Mouse (Mus musculus) forebrain, embryonic 13.5 days (tissue): ENCODE measurements around the gene Uspl1. TPM values are rescaled to one million over a fixed set of nuclear protein-coding genes. Genes with fewer than 3 reads are reported as not detected.

Experiments used
- microRNA-seq: library from miRNA; unstranded; fragments of <30 nt; microRNA quantifications from one replicate; pipeline ENCODE4, GENCODE M21; 2016
- polyA plus RNA-seq: library from polyadenylated mRNA; unstranded; fragments of >200 nt; fragmentation: Nextera tagmentation; extraction: Ambion mirVana; gene quantifications from 2 replicates; pipeline ENCODE4 v1.2.1, GENCODE M21; 2015

The Uspl1 gene
- polyA plus RNA-seq, 1 experiment from 2014 or later = 54.8 TPM

Small RNA genes within 50 kb of the gene (microRNA-seq; reads per million reads assigned to microRNA genes)
- not detected for gene Gm24105

Other genes with a start within 250 kb of the Uspl1 start
- gene Gm42791, start 189.2 kb upstream of the Uspl1 start, polyA plus RNA-seq = 3.5 and 10.1 TPM in 2 replicates
- gene Hmgb1, start 139 bp downstream of the Uspl1 start, polyA plus RNA-seq = 1,631 and 1,827 TPM in 2 replicates
- 5.2 and 7.5 TPM in 2 replicates for gene Alox5ap, start 80.4 kb downstream of the Uspl1 start, polyA plus RNA-seq
- 1.1 and 1.2 TPM in 2 replicates for gene Medag, start 227.4 kb downstream of the Uspl1 start, polyA plus RNA-seq